Mouse (Mus musculus) erythroblast, embryonic 14.5 days (primary cell): Measurements from ENCODE around the gene Tfap4. TPM values are rescaled to one million over a fixed set of nuclear protein-coding genes. Genes with fewer than 3 reads are reported as not detected.

Experiments used
- H3K27me3 ChIP-seq: 2 replicates; pipeline ENCODE4 v1.6.1; 2012; ENCODE audit warnings: inconsistent platforms; ENCODE audit not compliant: control insufficient read depth
- H3K36me3 ChIP-seq: 2 replicates; pipeline ENCODE4 v1.6.1; 2012; ENCODE audit warnings: mild to moderate bottlenecking, inconsistent platforms; ENCODE audit not compliant: control insufficient read depth
- H3K4me1 ChIP-seq: 2 replicates; pipeline ENCODE4 v1.6.1; 2012; ENCODE audit warnings: inconsistent platforms; ENCODE audit not compliant: control insufficient read depth
- H3K4me3 ChIP-seq: replicated peaks from 2 replicates; pipeline ENCODE3; 2012; ENCODE audit warnings: moderate library complexity, mild to moderate bottlenecking, inconsistent platforms
- H3K9me3 ChIP-seq: 2 replicates; pipeline ENCODE4 v1.6.1; 2012; ENCODE audit warnings: low read length, inconsistent platforms, mixed read lengths; ENCODE audit not compliant: control insufficient read depth
- GATA1 ChIP-seq: IDR thresholded peaks from 2 replicates; pipeline ENCODE4 v1.6.1; 2012; ENCODE audit warnings: low read length, inconsistent platforms, mixed read lengths
- TAL1 ChIP-seq: IDR thresholded peaks from 3 replicates; pipeline ENCODE4 v1.6.1; 2012; ENCODE audit warnings: low read length, inconsistent platforms, mixed read lengths
- polyA plus RNA-seq: library from polyadenylated mRNA; stranded (reverse); fragments of >175 nt; gene quantifications from 2 replicates; pipeline ENCODE4 v1.2.3, GENCODE M21; 2012

The Tfap4 gene
- 1.0 and 1.3 TPM in 2 replicates for polyA plus RNA-seq

- peaks cover 65% of the 10 kb centered on the region for H3K4me1 ChIP-seq
- peak within 1 kb of the TSS; percentile 90 for H3K4me3 ChIP-seq
- no peak for TF ChIP-seq GATA1
- TF ChIP-seq TAL1: no peak
- H3K36me3 ChIP-seq: peaks cover 22% of the 10 kb centered on the region
- H3K27me3 ChIP-seq: peaks cover 11% of the 10 kb centered on the region
- peaks cover 2% of the 10 kb centered on the region; the same call in 1 of the 2 replicates for H3K9me3 ChIP-seq
Observed at GRCm38 (mm10) chr16:4559715-4560144, at the start of gene Tfap4. Tfap4 (minus strand) TSS chr16:4559854.

- H3K4me1 ChIP-seq: peaks cover 13% of the 10 kb centered on the region
- peaks cover 18% of the 10 kb centered on the region for H3K36me3 ChIP-seq
- TF ChIP-seq GATA1: no peak
- TF ChIP-seq TAL1: no peak
- H3K27me3 ChIP-seq: no peaks in the 10 kb centered on the region
- H3K9me3 ChIP-seq: no peaks in the 10 kb centered on the region
- H3K4me3 ChIP-seq: no peak overlapping the region
Observed at GRCm38 (mm10) chr16:4608532-4609059, 48.9 kb upstream of the Tfap4 start.

- H3K27me3 ChIP-seq: no peaks in the 10 kb centered on the region
- no peak overlapping the region for H3K4me3 ChIP-seq
- H3K36me3 ChIP-seq: peaks cover 11% of the 10 kb centered on the region; the same call in 1 of the 2 replicates
- no peaks in the 10 kb centered on the region for H3K9me3 ChIP-seq
- TF ChIP-seq TAL1 (no peak), GATA1 (no peak)
- H3K4me1 ChIP-seq: peaks cover 15% of the 10 kb centered on the region
Observed at GRCm38 (mm10) chr16:4607818-4608531, 48.3 kb upstream of the Tfap4 start.

- TF ChIP-seq TAL1 (no peak), GATA1 (no peak)
- no peaks in the 10 kb centered on the region for H3K9me3 ChIP-seq
- H3K4me1 ChIP-seq: peaks cover 23% of the 10 kb centered on the region
- H3K4me3 ChIP-seq: no peak overlapping the region
- peaks cover 5% of the 10 kb centered on the region; the same call in 1 of the 2 replicates for H3K36me3 ChIP-seq
- no peaks in the 10 kb centered on the region for H3K27me3 ChIP-seq
Observed at GRCm38 (mm10) chr16:4606431-4607084, 46.9 kb upstream of the Tfap4 start.

- no peak overlapping the region for H3K4me3 ChIP-seq
- no peaks in the 10 kb centered on the region for H3K27me3 ChIP-seq
- H3K4me1 ChIP-seq: peaks cover 28% of the 10 kb centered on the region
- H3K9me3 ChIP-seq: no peaks in the 10 kb centered on the region
- TF ChIP-seq GATA1: no peak
- TF ChIP-seq TAL1: no peak
- no peaks in the 10 kb centered on the region; the same call in 1 of the 2 replicates for H3K36me3 ChIP-seq
Observed at GRCm38 (mm10) chr16:4605514-4606131, 46.0 kb upstream of the Tfap4 start.

GRCm38 (mm10) chr16:4604293-4604837, 44.7 kb upstream of the Tfap4 start:
- no peak for TF ChIP-seq TAL1
- TF ChIP-seq GATA1: no peak
- Histone ChIP-seq H3K9me3 (no peaks in the 10 kb centered on the region), H3K36me3 (no peaks in the 10 kb centered on the region), H3K4me3 (no peak overlapping the region), H3K4me1 (peaks cover 28% of the 10 kb centered on the region), H3K27me3 (no peaks in the 10 kb centered on the region)

- Histone ChIP-seq H3K27me3 (no peaks in the 10 kb centered on the region; the same call in 1 of the 2 replicates), H3K4me1 (peaks cover 28% of the 10 kb centered on the region), H3K4me3 (no peak overlapping the region), H3K36me3 (no peaks in the 10 kb centered on the region), H3K9me3 (no peaks in the 10 kb centered on the region)
- TF ChIP-seq TAL1 (no peak), GATA1 (no peak)
Observed at GRCm38 (mm10) chr16:4603453-4603837, 43.8 kb upstream of the Tfap4 start.

- peaks cover 28% of the 10 kb centered on the region for H3K4me1 ChIP-seq
- TF ChIP-seq GATA1 (no peak), TAL1 (no peak)
- H3K27me3 ChIP-seq: no peaks in the 10 kb centered on the region; the same call in 1 of the 2 replicates
- no peaks in the 10 kb centered on the region for H3K36me3 ChIP-seq
- H3K9me3 ChIP-seq: no peaks in the 10 kb centered on the region
- no peak overlapping the region for H3K4me3 ChIP-seq
Observed at GRCm38 (mm10) chr16:4602766-4603452, 43.3 kb upstream of the Tfap4 start.
